Mouse (Mus musculus): ENCODE measurements around the gene Gm49320. TPM values are rescaled to one million over a fixed set of nuclear protein-coding genes. Genes with fewer than 3 reads are reported as not detected.

Gm49320 gene
- polyA plus RNA-seq, 1 experiment from 2014 or later: 0.71 TPM

DNA sequence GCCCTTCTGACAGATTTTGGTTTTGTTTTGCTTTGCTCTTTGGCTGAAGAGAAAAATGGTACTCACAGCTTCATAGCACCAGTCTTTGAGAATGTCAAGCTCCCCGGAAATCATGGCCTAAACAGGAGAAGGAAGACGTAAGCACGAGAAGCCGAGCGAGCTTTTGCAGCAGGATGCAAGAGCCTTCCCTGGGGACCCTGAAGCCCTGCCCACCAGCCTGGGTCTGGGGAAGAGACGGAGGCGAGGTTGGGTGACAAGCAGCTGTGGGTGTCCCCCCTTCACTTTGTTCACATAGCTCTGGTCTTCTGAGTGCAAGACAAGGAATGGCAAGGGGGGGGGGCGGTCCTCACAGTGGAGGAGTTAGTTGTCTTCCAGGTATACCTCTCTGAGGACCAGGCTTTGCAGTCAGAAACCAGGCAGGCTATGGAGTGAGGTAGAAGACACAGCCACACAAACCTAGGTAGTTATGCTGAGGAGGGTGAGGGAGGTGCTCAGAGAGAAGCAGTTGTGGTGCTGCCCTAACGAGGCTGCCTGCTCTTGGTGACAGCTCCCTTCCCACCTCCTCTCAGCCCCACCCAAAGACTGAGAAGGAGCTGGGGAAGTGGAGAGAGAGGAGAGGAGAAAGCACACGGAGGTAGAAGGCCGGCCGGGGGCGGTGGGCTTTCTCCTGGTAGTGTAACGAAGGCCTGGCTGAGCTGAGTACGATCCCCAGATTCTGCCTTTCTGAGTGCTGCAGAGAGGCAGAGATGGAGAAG lies 26.7 kb downstream of the Gm49320 start:
- no peaks in the 10 kb centered on the region for H3K9me3 ChIP-seq (ENCODE audit: control insufficient read depth, low read length)
- H3K4me2 ChIP-seq (ENCODE audit: low read length): no peak overlapping the region
- no peak overlapping the region for H3K9ac ChIP-seq (ENCODE audit: low read depth, low read length)
- ATAC-seq: no peak
- H3K27me3 ChIP-seq (replicated peaks; ENCODE audit: control insufficient read depth, insufficient read depth, low read length): no peaks in the 10 kb centered on the region
- H3K4me1 ChIP-seq (ENCODE audit: control insufficient read depth, insufficient read depth, low read depth, low read length): no peaks in the 10 kb centered on the region
- peaks cover 45% of the 10 kb centered on the region for H3K36me3 ChIP-seq (ENCODE audit: control insufficient read depth, insufficient read depth, low read length)
- no peak overlapping the region for H3K27ac ChIP-seq (ENCODE audit: low read depth, low read length)
- H3K4me3 ChIP-seq (ENCODE audit: low read length): no peak overlapping the region
- 92% methylated on average over 15 of the region's 15 CpGs for WGBS

DNA sequence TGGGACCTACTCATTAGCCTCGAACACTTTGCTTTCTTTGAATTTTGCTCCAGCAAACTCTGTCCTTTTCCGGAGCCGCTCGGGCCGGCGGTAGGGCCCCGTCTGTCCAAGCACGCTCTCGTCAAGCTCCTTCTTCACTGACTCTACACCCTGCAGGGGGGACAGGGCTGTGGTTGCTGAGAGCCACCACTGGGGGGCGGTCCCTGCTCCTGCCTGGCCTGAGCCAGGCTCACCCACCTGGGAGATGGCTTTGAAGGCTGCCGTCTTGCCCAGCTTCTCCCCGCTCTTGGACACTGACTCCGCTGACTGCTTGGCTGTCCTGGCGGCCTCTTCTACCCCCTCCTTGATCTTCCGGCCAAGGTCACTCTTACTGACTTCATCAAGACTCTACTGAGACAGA lies 29.0 kb downstream of the Gm49320 start:
- Histone ChIP-seq H3K27ac (ENCODE audit: low read depth, low read length) (no peak overlapping the region), H3K36me3 (ENCODE audit: control insufficient read depth, insufficient read depth, low read length) (peaks cover 42% of the 10 kb centered on the region), H3K4me2 (ENCODE audit: low read length) (no peak overlapping the region), H3K27me3 (replicated peaks; ENCODE audit: control insufficient read depth, insufficient read depth, low read length) (no peaks in the 10 kb centered on the region), H3K4me1 (ENCODE audit: control insufficient read depth, insufficient read depth, low read depth, low read length) (no peaks in the 10 kb centered on the region), H3K9me3 (ENCODE audit: control insufficient read depth, low read length) (no peaks in the 10 kb centered on the region), H3K4me3 (ENCODE audit: low read length) (no peak overlapping the region), H3K9ac (ENCODE audit: low read depth, low read length) (no peak overlapping the region)
- ATAC-seq: no peak
- 78% methylated on average over 15 of the region's 15 CpGs for WGBS

DNA sequence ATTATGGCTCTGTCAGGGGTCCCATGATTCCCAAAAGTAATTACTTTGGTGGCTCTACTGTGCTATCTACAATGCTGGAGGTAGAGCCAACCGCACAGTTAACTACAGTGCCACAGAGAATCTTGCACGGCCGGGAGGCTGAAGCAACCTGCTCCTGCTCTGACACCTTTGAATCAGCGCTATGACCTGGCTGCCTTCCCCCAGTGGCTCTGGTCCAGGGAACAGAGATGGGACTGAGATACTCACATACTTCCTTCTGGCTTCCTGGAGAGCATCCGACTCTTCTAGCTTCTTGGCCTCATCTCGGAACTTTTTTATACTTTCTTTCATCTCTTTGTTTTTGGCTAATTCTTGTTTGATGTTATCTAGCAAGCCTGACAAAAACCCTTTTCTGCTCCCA lies 30.9 kb downstream of the Gm49320 start:
- Histone ChIP-seq H3K9me3 (ENCODE audit: control insufficient read depth, low read length) (no peaks in the 10 kb centered on the region), H3K27ac (ENCODE audit: low read depth, low read length) (no peak overlapping the region), H3K27me3 (replicated peaks; ENCODE audit: control insufficient read depth, insufficient read depth, low read length) (no peaks in the 10 kb centered on the region), H3K36me3 (ENCODE audit: control insufficient read depth, insufficient read depth, low read length) (peaks cover 45% of the 10 kb centered on the region), H3K4me2 (ENCODE audit: low read length) (no peak overlapping the region), H3K4me3 (ENCODE audit: low read length) (no peak overlapping the region), H3K4me1 (ENCODE audit: control insufficient read depth, insufficient read depth, low read depth, low read length) (peaks cover 4% of the 10 kb centered on the region), H3K9ac (ENCODE audit: low read depth, low read length) (no peak overlapping the region)
- ATAC-seq: no peak
- WGBS: 97% methylated on average over 6 of the region's 6 CpGs

GRCm38 (mm10) chr8:4275275-4276110 lies 36.8 kb downstream of the Gm49320 start, which contains the start of gene Timm44:
Timm44 (minus strand) TSS chr8:4275913.
- Histone ChIP-seq H3K27ac (ENCODE audit: low read depth, low read length) (peak within 1 kb of the TSS; percentile 82), H3K4me1 (ENCODE audit: control insufficient read depth, insufficient read depth, low read depth, low read length) (peaks cover 9% of the 10 kb centered on the region), H3K4me3 (ENCODE audit: low read length) (peak within 1 kb of the TSS; percentile 76), H3K9ac (ENCODE audit: low read depth, low read length) (peak within 1 kb of the TSS; percentile 84), H3K27me3 (replicated peaks; ENCODE audit: control insufficient read depth, insufficient read depth, low read length) (no peaks in the 10 kb centered on the region), H3K9me3 (ENCODE audit: control insufficient read depth, low read length) (no peaks in the 10 kb centered on the region), H3K4me2 (ENCODE audit: low read length) (peak within 1 kb of the TSS; percentile 75), H3K36me3 (ENCODE audit: control insufficient read depth, insufficient read depth, low read length) (peaks cover 13% of the 10 kb centered on the region)
- ATAC-seq: peak; percentile 98
- under 1% methylated on average over 39 of the region's 39 CpGs for WGBS

DNA sequence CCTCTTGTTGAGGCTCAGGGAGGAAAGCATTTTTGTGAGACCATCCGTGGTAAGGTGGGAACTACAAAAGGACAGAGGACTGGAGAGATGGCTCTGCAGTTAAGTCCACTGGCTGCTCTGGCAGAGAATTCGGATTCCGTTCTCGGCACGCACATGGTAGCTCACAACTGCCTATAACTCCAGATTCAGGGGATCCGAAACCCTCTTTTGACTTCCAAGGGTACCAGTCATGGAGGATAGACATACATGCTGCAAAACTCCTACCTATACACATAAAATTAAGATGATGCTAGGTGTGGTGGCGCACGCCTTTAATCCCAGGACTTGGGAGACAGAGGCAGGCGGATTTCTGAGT lies 37.4 kb downstream of the Gm49320 start:
- ATAC-seq: no peak
- peak overlapping the region; percentile 76 for H3K4me3 ChIP-seq (ENCODE audit: low read length)
- H3K4me1 ChIP-seq (ENCODE audit: control insufficient read depth, insufficient read depth, low read depth, low read length): peaks cover 9% of the 10 kb centered on the region
- no peaks in the 10 kb centered on the region for H3K27me3 ChIP-seq (replicated peaks; ENCODE audit: control insufficient read depth, insufficient read depth, low read length)
- peak overlapping the region; percentile 82 for H3K27ac ChIP-seq (ENCODE audit: low read depth, low read length)
- 28% methylated on average over 9 of the region's 9 CpGs for WGBS
- peak overlapping the region; percentile 75 for H3K4me2 ChIP-seq (ENCODE audit: low read length)
- peak overlapping the region; percentile 84 for H3K9ac ChIP-seq (ENCODE audit: low read depth, low read length)
- H3K9me3 ChIP-seq (ENCODE audit: control insufficient read depth, low read length): no peaks in the 10 kb centered on the region
- peaks cover 13% of the 10 kb centered on the region for H3K36me3 ChIP-seq (ENCODE audit: control insufficient read depth, insufficient read depth, low read length)

- peaks cover 24% of the 10 kb centered on the region for H3K36me3 ChIP-seq (ENCODE audit: control insufficient read depth, insufficient read depth, low read length)
- H3K27ac ChIP-seq (ENCODE audit: low read depth, low read length): no peak overlapping the region
- no peak overlapping the region for H3K4me2 ChIP-seq (ENCODE audit: low read length)
- H3K4me3 ChIP-seq (ENCODE audit: low read length): no peak overlapping the region
- 89% methylated on average over 5 of the region's 5 CpGs for WGBS
- H3K9ac ChIP-seq (ENCODE audit: low read depth, low read length): no peak overlapping the region
- H3K4me1 ChIP-seq (ENCODE audit: control insufficient read depth, insufficient read depth, low read depth, low read length): no peaks in the 10 kb centered on the region
- H3K27me3 ChIP-seq (replicated peaks; ENCODE audit: control insufficient read depth, insufficient read depth, low read length): no peaks in the 10 kb centered on the region
- ATAC-seq: peak; percentile 42; the same call in 1 of the 2 replicates
- no peaks in the 10 kb centered on the region for H3K9me3 ChIP-seq (ENCODE audit: control insufficient read depth, low read length)
Observed at GRCm38 (mm10) chr8:4292738-4293137, 54.1 kb downstream of the Gm49320 start.

GRCm38 (mm10) chr8:4297822-4298221 lies 59.2 kb downstream of the Gm49320 start:
- H3K27ac ChIP-seq (ENCODE audit: low read depth, low read length): no peak overlapping the region
- no peak overlapping the region for H3K9ac ChIP-seq (ENCODE audit: low read depth, low read length)
- H3K36me3 ChIP-seq (ENCODE audit: control insufficient read depth, insufficient read depth, low read length): peaks cover 42% of the 10 kb centered on the region
- no peaks in the 10 kb centered on the region for H3K27me3 ChIP-seq (replicated peaks; ENCODE audit: control insufficient read depth, insufficient read depth, low read length)
- H3K4me3 ChIP-seq (ENCODE audit: low read length): no peak overlapping the region
- no peaks in the 10 kb centered on the region for H3K9me3 ChIP-seq (ENCODE audit: control insufficient read depth, low read length)
- ATAC-seq: no peak
- 96% methylated on average over 4 of the region's 4 CpGs for whole genome bisulfite sequencing
- H3K4me1 ChIP-seq (ENCODE audit: control insufficient read depth, insufficient read depth, low read depth, low read length): no peaks in the 10 kb centered on the region
- no peak overlapping the region for H3K4me2 ChIP-seq (ENCODE audit: low read length)
